Comparison of ENCODE assay signal across 8 mouse cellular contexts in the genomic region with DNA sequence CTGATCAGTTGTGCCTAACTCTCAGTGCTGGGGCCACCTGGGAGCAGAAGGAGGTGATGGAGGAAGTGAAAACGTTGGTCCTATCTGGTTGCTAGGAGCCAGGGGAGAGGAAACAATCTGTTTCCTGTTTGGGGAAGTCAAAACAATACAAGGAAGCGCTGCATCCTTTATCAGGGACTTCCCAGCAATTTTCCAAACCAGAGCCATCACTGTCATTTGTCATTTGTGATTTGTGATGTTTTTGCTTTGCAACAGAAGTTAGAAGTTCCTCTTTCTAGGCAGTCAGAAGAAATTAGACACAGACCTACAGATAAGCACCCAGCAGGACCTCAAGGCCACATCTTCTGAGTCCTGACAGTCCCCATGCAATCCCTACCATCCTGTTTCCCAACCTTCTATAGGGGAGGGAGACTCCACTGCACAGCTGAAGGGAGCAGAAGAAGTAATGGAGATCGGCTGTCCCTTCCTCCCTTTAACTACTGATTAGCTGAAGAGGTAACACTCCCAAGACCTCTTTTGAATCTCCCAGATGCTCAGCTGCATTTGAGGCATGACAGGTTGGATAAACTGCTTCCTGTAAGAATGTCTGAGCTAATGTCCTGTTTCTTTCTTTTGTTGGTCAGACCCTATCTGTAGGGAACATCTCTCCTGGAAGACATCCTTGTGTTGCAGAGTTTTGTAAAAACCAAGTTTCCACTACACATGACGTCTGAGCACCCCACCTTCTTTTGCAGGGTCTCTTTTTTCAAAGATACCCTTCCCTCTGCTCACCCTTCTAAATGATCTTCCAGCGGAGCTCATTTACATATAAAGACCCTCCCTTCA. TPM values are rescaled to one million over a fixed set of nuclear protein-coding genes. Genes with fewer than 3 reads are reported as not detected.
A peak's percentile ranks its signal among the peaks of the same experiment; 100 is the strongest.
DNase-seq lines count a peak whose midpoint lies in the region; ATAC-seq and TF ChIP-seq lines count a peak whose summit lies in the region.

No protein-coding gene starts in this region.

- no peak for TF ChIP-seq CTCF in heart, postnatal 0 days (IDR thresholded peaks at IDR 0.05; ENCODE audit: low read depth)

- 34% methylated on average over 5 of the region's 5 CpGs for WGBS in heart, postnatal 0 days
- WGBS in lung, embryonic 16.5 days: 34% methylated on average over 5 of the region's 5 CpGs
- 63% methylated on average over 5 of the region's 5 CpGs for WGBS in hindbrain, embryonic 13.5 days

- ATAC-seq in CD4-positive, CD25-positive, alpha-beta regulatory T cell, adult 4 months: peak; percentile 50
- ATAC-seq in heart, postnatal 0 days (ENCODE audit: insufficient read depth, low read depth): peak; percentile 73
- peak; percentile 89 for ATAC-seq in lung, embryonic 16.5 days (ENCODE audit: low read depth)
- no peak for ATAC-seq in hindbrain, embryonic 13.5 days (ENCODE audit: low FRiP score)

- H3K27ac ChIP-seq in heart, postnatal 0 days (ENCODE audit: low read depth): peak overlapping the region; percentile 88
- peak overlapping the region; percentile 88 for H3K27ac ChIP-seq in lung, embryonic 16.5 days (ENCODE audit: low read length)
- no peak overlapping the region for H3K27ac ChIP-seq in hindbrain, embryonic 13.5 days

- H3K9me3 ChIP-seq in heart, postnatal 0 days (replicated peaks; ENCODE audit: control insufficient read depth, low read length): no peaks in the 10 kb centered on the region
- H3K9me3 ChIP-seq in lung, embryonic 16.5 days (ENCODE audit: control insufficient read depth, low read length): no peaks in the 10 kb centered on the region; the same call in 1 of the 2 replicates
- no peaks in the 10 kb centered on the region for H3K9me3 ChIP-seq in hindbrain, embryonic 13.5 days

- 0 out of 2 replicates have a peak, but pooled peaks cover 3% of the 10 kb centered on the region for H3K36me3 ChIP-seq in heart, postnatal 0 days (replicated peaks; ENCODE audit: control insufficient read depth, insufficient read depth, low read length)
- no peaks in the 10 kb centered on the region for H3K36me3 ChIP-seq in lung, embryonic 16.5 days (ENCODE audit: control insufficient read depth, insufficient read depth, low read length)
- no peaks in the 10 kb centered on the region for H3K36me3 ChIP-seq in hindbrain, embryonic 13.5 days

- H3K4me2 ChIP-seq in heart, postnatal 0 days (ENCODE audit: low read depth, low read length): no peak overlapping the region
- no peak overlapping the region for H3K4me2 ChIP-seq in lung, embryonic 16.5 days (ENCODE audit: low read depth, low read length)
- no peak overlapping the region for H3K4me2 ChIP-seq in hindbrain, embryonic 13.5 days

- H3K4me3 ChIP-seq in heart, postnatal 0 days (ENCODE audit: low read depth, low read length): no peak overlapping the region
- H3K4me3 ChIP-seq in lung, embryonic 16.5 days (ENCODE audit: low read length): no peak overlapping the region
- no peak overlapping the region for H3K4me3 ChIP-seq in hindbrain, embryonic 13.5 days

- peak; percentile 99 for TF ChIP-seq EP300 in heart, postnatal 0 days (IDR thresholded peaks at IDR 0.05; ENCODE audit: low read depth)

- H3K4me1 ChIP-seq in heart, postnatal 0 days (ENCODE audit: control insufficient read depth, insufficient read depth): 0 out of 2 replicates have a peak, but pooled peaks cover 10% of the 10 kb centered on the region
- no peaks in the 10 kb centered on the region for H3K4me1 ChIP-seq in lung, embryonic 16.5 days (replicated peaks; ENCODE audit: control insufficient read depth, insufficient read depth, low read length)
- H3K4me1 ChIP-seq in hindbrain, embryonic 13.5 days (replicated peaks): no peaks in the 10 kb centered on the region

- no peaks in the 10 kb centered on the region for H3K27me3 ChIP-seq in heart, postnatal 0 days (ENCODE audit: control insufficient read depth, insufficient read depth, low read length)
- H3K27me3 ChIP-seq in lung, embryonic 16.5 days (ENCODE audit: control insufficient read depth, insufficient read depth, low read depth, low read length): no peaks in the 10 kb centered on the region
- H3K27me3 ChIP-seq in hindbrain, embryonic 13.5 days: no peaks in the 10 kb centered on the region

- DNase-seq in adrenal gland, adult 2 months: peak; percentile 37
- no peak for DNase-seq in adrenal gland, adult 18-20 months (ENCODE audit: low spot score in 2 of 2)
- DNase-seq in heart, postnatal 0 days (ENCODE audit: low spot score): peak; percentile 52
- DNase-seq in urinary bladder, postnatal 4 days (ENCODE audit: low spot score in 2 of 2): no peak
- DNase-seq in MN1 (ENCODE audit: low spot score): no peak

- H3K9ac ChIP-seq in heart, postnatal 0 days (replicated peaks; ENCODE audit: low read depth, low read length): no peak overlapping the region
- H3K9ac ChIP-seq in lung, embryonic 16.5 days (ENCODE audit: low read length): no peak overlapping the region
- H3K9ac ChIP-seq in hindbrain, embryonic 13.5 days: no peak overlapping the region

RNA-seq across cellular contexts. Expression of a gene that starts 7.6 kb away (rescaled TPM):
- 10 to 100 TPM; 50.7 to 66.4 TPM for total RNA-seq in adrenal gland, adult 2 months (2021)
- 4.5 and 4.9 TPM in 2 replicates for polyA plus RNA-seq in adrenal gland, adult 2 months (2012; rRNA removed)
- 10 to 100 TPM; 47.9 to 66.7 TPM for total RNA-seq in adrenal gland, adult 18-20 months (2021)
- polyA plus RNA-seq in CD4-positive, CD25-positive, alpha-beta regulatory T cell, adult 4 months (2017; shearing (Covaris generic)): 1,000 to 10,000 TPM; 1,247 to 1,551 TPM
- total RNA-seq in heart, postnatal 0 days (2014; rRNA removed; ENCODE audit: low replicate concordance): 38.5 and 39.3 TPM in 2 replicates
- polyA plus RNA-seq in heart, postnatal 0 days (2015; fragmentation: Nextera tagmentation; extraction: Ambion mirVana): 40.4 and 41.1 TPM in 2 replicates
- 50.6 and 54.7 TPM in 2 replicates for polyA plus RNA-seq in lung, embryonic 16.5 days (2015; fragmentation: Nextera tagmentation; extraction: Ambion mirVana)
- polyA plus RNA-seq in hindbrain, embryonic 13.5 days (2015; fragmentation: Nextera tagmentation; extraction: Ambion mirVana): 7.8 and 8.8 TPM in 2 replicates

RNA-seq across cellular contexts. Expression of a gene that starts 16.1 kb away (rescaled TPM):
- total RNA-seq in adrenal gland, adult 2 months (2021): 10 to 100 TPM; 40.3 to 50.9 TPM
- polyA plus RNA-seq in adrenal gland, adult 2 months (2012; rRNA removed): 7.8 and 8.2 TPM in 2 replicates
- total RNA-seq in adrenal gland, adult 18-20 months (2021): 10 to 100 TPM; 34.4 to 46.7 TPM
- polyA plus RNA-seq in CD4-positive, CD25-positive, alpha-beta regulatory T cell, adult 4 months (2017; shearing (Covaris generic)): 1,000 to 10,000 TPM; 1,771 to 1,850 TPM
- total RNA-seq in heart, postnatal 0 days (2014; rRNA removed; ENCODE audit: low replicate concordance): 23.0 and 27.1 TPM in 2 replicates
- 37.4 and 43.8 TPM in 2 replicates for polyA plus RNA-seq in heart, postnatal 0 days (2015; fragmentation: Nextera tagmentation; extraction: Ambion mirVana)
- 53.8 and 58.5 TPM in 2 replicates for polyA plus RNA-seq in lung, embryonic 16.5 days (2015; fragmentation: Nextera tagmentation; extraction: Ambion mirVana)
- 1.7 and 2.2 TPM in 2 replicates for polyA plus RNA-seq in hindbrain, embryonic 13.5 days (2015; fragmentation: Nextera tagmentation; extraction: Ambion mirVana)

RNA-seq across cellular contexts. Expression of a gene that starts 17.9 kb away (rescaled TPM):
- 10 to 100 TPM in 1 of 2 experiments, 1 to 10 TPM in 1; 6.9 to 11.5 TPM for total RNA-seq in adrenal gland, adult 2 months (2021)
- polyA plus RNA-seq in adrenal gland, adult 2 months (2012; rRNA removed): not detected in 2 replicates
- total RNA-seq in adrenal gland, adult 18-20 months (2021): 1 to 10 TPM; 2.0 to 3.0 TPM
- polyA plus RNA-seq in CD4-positive, CD25-positive, alpha-beta regulatory T cell, adult 4 months (2017; shearing (Covaris generic)): 10 to 100 TPM; 62.5 to 69.5 TPM
- not detected in 2 replicates for total RNA-seq in heart, postnatal 0 days (2014; rRNA removed; ENCODE audit: low replicate concordance)
- polyA plus RNA-seq in heart, postnatal 0 days (2015; fragmentation: Nextera tagmentation; extraction: Ambion mirVana): 3.0 and 4.1 TPM in 2 replicates
- polyA plus RNA-seq in lung, embryonic 16.5 days (2015; fragmentation: Nextera tagmentation; extraction: Ambion mirVana): 3.6 and 4.6 TPM in 2 replicates
- polyA plus RNA-seq in hindbrain, embryonic 13.5 days (2015; fragmentation: Nextera tagmentation; extraction: Ambion mirVana): 0.79 TPM in 1 of 2 replicates, not detected in the other

RNA-seq across cellular contexts. Expression of a gene that starts 18.0 kb away (rescaled TPM):
- total RNA-seq in adrenal gland, adult 2 months (2021): under 1 TPM; 0.37 to 0.66 TPM
- polyA plus RNA-seq in adrenal gland, adult 2 months (2012; rRNA removed): 0.08 TPM in 1 of 2 replicates, not detected in the other
- 1 to 10 TPM in 1 of 2 experiments, under 1 TPM in 1; 0.56 to 1.5 TPM for total RNA-seq in adrenal gland, adult 18-20 months (2021)
- polyA plus RNA-seq in CD4-positive, CD25-positive, alpha-beta regulatory T cell, adult 4 months (2017; shearing (Covaris generic)): 100 to 1,000 TPM; 600 to 617 TPM
- not detected in 2 replicates for total RNA-seq in heart, postnatal 0 days (2014; rRNA removed; ENCODE audit: low replicate concordance)
- not detected in 2 replicates for polyA plus RNA-seq in heart, postnatal 0 days (2015; fragmentation: Nextera tagmentation; extraction: Ambion mirVana)
- not detected in 2 replicates for polyA plus RNA-seq in lung, embryonic 16.5 days (2015; fragmentation: Nextera tagmentation; extraction: Ambion mirVana)
- not detected in 2 replicates for polyA plus RNA-seq in hindbrain, embryonic 13.5 days (2015; fragmentation: Nextera tagmentation; extraction: Ambion mirVana)

RNA-seq across cellular contexts. Expression of a gene that starts 24.5 kb away (rescaled TPM):
- total RNA-seq in adrenal gland, adult 2 months (2021): 1 to 10 TPM; 3.6 to 5.9 TPM
- polyA plus RNA-seq in adrenal gland, adult 2 months (2012; rRNA removed): 0.34 and 0.49 TPM in 2 replicates
- total RNA-seq in adrenal gland, adult 18-20 months (2021): 1 to 10 TPM; 6.3 to 7.6 TPM
- polyA plus RNA-seq in CD4-positive, CD25-positive, alpha-beta regulatory T cell, adult 4 months (2017; shearing (Covaris generic)): 100 to 1,000 TPM; 302 to 342 TPM
- total RNA-seq in heart, postnatal 0 days (2014; rRNA removed; ENCODE audit: low replicate concordance): 1.8 and 4.6 TPM in 2 replicates
- 4.7 and 5.7 TPM in 2 replicates for polyA plus RNA-seq in heart, postnatal 0 days (2015; fragmentation: Nextera tagmentation; extraction: Ambion mirVana)
- 14.2 and 14.6 TPM in 2 replicates for polyA plus RNA-seq in lung, embryonic 16.5 days (2015; fragmentation: Nextera tagmentation; extraction: Ambion mirVana)
- 2.9 and 3.6 TPM in 2 replicates for polyA plus RNA-seq in hindbrain, embryonic 13.5 days (2015; fragmentation: Nextera tagmentation; extraction: Ambion mirVana)

Comparison
In these comparisons a context has a peak if more than half of its experiments do, and no peak if none do; other contexts are left out.
1. DNase-seq: peak in adrenal gland, adult 2 months (single experiment) and heart, postnatal 0 days (single experiment); none in adrenal gland, adult 18-20 months (0 of 2), urinary bladder, postnatal 4 days (0 of 2) and MN1 (single experiment).
2. RNA of a gene that starts 7.6 kb away (polyA plus RNA-seq): 1,247 to 1,551 TPM in CD4-positive, CD25-positive, alpha-beta regulatory T cell, adult 4 months; 50.6 to 54.7 TPM in lung, embryonic 16.5 days, 40.4 to 41.1 TPM in heart, postnatal 0 days, 7.8 to 8.8 TPM in hindbrain, embryonic 13.5 days and 4.5 to 4.9 TPM in adrenal gland, adult 2 months; every median in the first group is over 10 times any median in the second.
3. RNA of a gene that starts 16.1 kb away (polyA plus RNA-seq): 1,771 to 1,850 TPM in CD4-positive, CD25-positive, alpha-beta regulatory T cell, adult 4 months; 53.8 to 58.5 TPM in lung, embryonic 16.5 days, 37.4 to 43.8 TPM in heart, postnatal 0 days, 7.8 to 8.2 TPM in adrenal gland, adult 2 months and 1.7 to 2.2 TPM in hindbrain, embryonic 13.5 days; every median in the first group is over 10 times any median in the second.
4. RNA of a gene that starts 17.9 kb away (polyA plus RNA-seq): 62.5 to 69.5 TPM in CD4-positive, CD25-positive, alpha-beta regulatory T cell, adult 4 months; 3.6 to 4.6 TPM in lung, embryonic 16.5 days, 3.0 to 4.1 TPM in heart, postnatal 0 days, 0.79 TPM in hindbrain, embryonic 13.5 days and not detected in adrenal gland, adult 2 months; every median in the first group is over 10 times any median in the second.